Mouse (Mus musculus) small intestine, adult 2 months (tissue): ENCODE measurements at regions not wholly inside any gene's neighbourhood (a gene's known extent, or its start where the extent isn't known, plus 50 kb on each side); places are given as distances from the start of the nearest gene placed in this dataset.

Experiments
- CTCF ChIP-seq: fragments of 200-500 bp; IDR thresholded peaks from 2 replicates; pipeline ENCODE4 v1.5.1; 2012; ENCODE audit warnings: low read depth, mild to moderate bottlenecking, control low read depth, inconsistent platforms, low read length, moderate library complexity, mixed read lengths; ENCODE audit not compliant: insufficient replicate concordance, insufficient read length; ENCODE audit errors: extremely low read depth
- POLR2A ChIP-seq: fragments of 200-500 bp; IDR thresholded peaks from 2 replicates; pipeline ENCODE4 v1.6.1; 2012; ENCODE audit warnings: low read depth, mild to moderate bottlenecking, control low read depth, inconsistent platforms, low read length, moderate library complexity

GRCm38 (mm10) chr17:49243419-49243818, 184.7 kb upstream of the Mocs1 start:
- no peak for TF ChIP-seq POLR2A
- no peak for TF ChIP-seq CTCF
